Mouse (Mus musculus) ES-E14 (cell line): ENCODE data around the gene Tubb4a. TPM values are rescaled to one million over a fixed set of nuclear protein-coding genes. Genes with fewer than 3 reads are reported as not detected.
A peak's percentile ranks its signal among the peaks of the same experiment; 100 is the strongest.

ENCODE experiments used
- DNase-seq: peaks from one replicate; pipeline ENCODE4 v3.0.0-alpha.2; 2013; ENCODE audit warnings: low read depth, low spot score
- H3K27ac ChIP-seq: 2 replicates; pipeline ENCODE4 v1.5.1; 2012; ENCODE audit warnings: low read depth, mild to moderate bottlenecking, low read length, moderate library complexity, mixed read lengths; ENCODE audit not compliant: poor library complexity, insufficient read depth, severe bottlenecking
- H3K36me3 ChIP-seq: 2 replicates; pipeline ENCODE4 v1.6.1; 2012; ENCODE audit warnings: mild to moderate bottlenecking, low read length, moderate library complexity, mixed read lengths; ENCODE audit not compliant: control insufficient read depth, poor library complexity, insufficient read depth, severe bottlenecking
- H3K4me1 ChIP-seq, 2 experiments: fragments of 150-350 bp in 1 of 2; sonication (generic) in 1 of 2; 2 replicates each; pipeline ENCODE4 v1.6.1; 2012; ENCODE audit warnings: low read length in 2 of 2, mild to moderate bottlenecking in 1 of 2, mixed read lengths in 1 of 2; ENCODE audit not compliant: control insufficient read depth in 2 of 2, insufficient read depth in 2 of 2, poor library complexity in 1 of 2
- H3K4me3 ChIP-seq, 2 experiments: fragments of 150-350 bp in 1 of 2; sonication (generic) in 1 of 2; 2 replicates each; pipeline ENCODE4 v1.5.1; 2012; ENCODE audit warnings: low read length in 2 of 2, low read depth in 1 of 2, mild to moderate bottlenecking in 1 of 2, mixed read lengths in 1 of 2; ENCODE audit not compliant: insufficient read depth in 1 of 2, poor library complexity in 1 of 2, severe bottlenecking in 1 of 2
- H3K9ac ChIP-seq: 2 replicates; pipeline ENCODE4 v1.6.1; 2012; ENCODE audit warnings: low read depth, mild to moderate bottlenecking, low read length, mixed read lengths; ENCODE audit not compliant: poor library complexity, insufficient read depth, severe bottlenecking
- H3K9me3 ChIP-seq: fragments of 150-350 bp; sonication (generic); 2 replicates; pipeline ENCODE4 v1.6.1; 2012; ENCODE audit warnings: low read depth, mild to moderate bottlenecking, low read length; ENCODE audit not compliant: control insufficient read depth, insufficient read depth
- CHD2 ChIP-seq: IDR thresholded peaks from 2 replicates; pipeline ENCODE4 v1.6.1; 2014; ENCODE audit warnings: mild to moderate bottlenecking, low read depth, low read length, inconsistent platforms
- HCFC1 ChIP-seq: IDR thresholded peaks from 2 replicates; pipeline ENCODE4 v1.6.1; 2012; ENCODE audit warnings: low read length, inconsistent platforms, borderline replicate concordance; ENCODE audit not compliant: insufficient read depth
- MAFK ChIP-seq: IDR thresholded peaks from 2 replicates; pipeline ENCODE4 v1.6.1; 2014; ENCODE audit warnings: mild to moderate bottlenecking, low read depth, low read length, inconsistent platforms; ENCODE audit not compliant: insufficient read depth
- ZC3H11A ChIP-seq: IDR thresholded peaks from 2 replicates; pipeline ENCODE4 v1.6.1; 2012; ENCODE audit warnings: low read depth, mild to moderate bottlenecking, inconsistent platforms, low read length, borderline replicate concordance
- ZNF384 ChIP-seq: IDR thresholded peaks from 2 replicates; pipeline ENCODE4 v1.6.1; 2012; ENCODE audit warnings: low read depth, low read length, inconsistent platforms
- in situ Hi-C, 2 experiments: fragments of 600-800 bp; cut with MboI; formaldehyde crosslinking; loops; one replicate each; pipeline ENCODE4 v1.15.1; 2025; ENCODE audit warnings: low sequenced_read_pairs in 2 of 2, inconsistent platforms in 1 of 2; ENCODE audit not compliant: unreplicated experiment in 2 of 2
- total RNA-seq: library from RNA; depleted of rRNA; stranded (reverse); fragments of 300-350 nt; gene quantifications from 2 replicates; pipeline ENCODE4 v1.2.3, GENCODE M21; 2012

Tubb4a gene
- total RNA-seq, 1 experiment, result 0.89 TPM

- no peak for TF ChIP-seq ZC3H11A
- no peak for TF ChIP-seq MAFK
- peak; percentile 98 for TF ChIP-seq ZNF384
- no peaks in the 10 kb centered on the region for H3K36me3 ChIP-seq
- no peak overlapping the region for H3K9ac ChIP-seq
- in situ Hi-C loops, result no loop called here
- peaks cover 0 to 3% of the 10 kb centered on the region in 2 experiments; a peak in 2 of 4 replicates for H3K4me1 ChIP-seq
- H3K4me3 ChIP-seq, result no peak overlapping the region; a peak in 2 of 4 replicates
- no peak overlapping the region for H3K27ac ChIP-seq
- no peaks in the 10 kb centered on the region for H3K9me3 ChIP-seq
- DNase-seq, result peak; percentile 83
These were observed 31.2 kb upstream of the Tubb4a start for GRCm38 (mm10) chr17:57118524-57119349.

- TF ChIP-seq ZNF384 (no peak), MAFK (no peak), CHD2 (no peak), ZC3H11A (no peak), HCFC1 (no peak)
- H3K27ac ChIP-seq, result no peak overlapping the region
- in situ Hi-C loops, result no loop called here
- H3K9ac ChIP-seq, result no peak overlapping the region
- no peak overlapping the region for H3K4me3 ChIP-seq
- DNase-seq, result no peak
- H3K4me1 ChIP-seq, result peaks cover 0 to 3% of the 10 kb centered on the region in 2 experiments; a peak in 2 of 4 replicates
- no peaks in the 10 kb centered on the region for H3K9me3 ChIP-seq
- H3K36me3 ChIP-seq, result no peaks in the 10 kb centered on the region
These were observed 29.2 kb upstream of the Tubb4a start for GRCm38 (mm10) chr17:57116801-57117200.

- no peak overlapping the region for H3K4me3 ChIP-seq
- H3K9me3 ChIP-seq, result no peaks in the 10 kb centered on the region
- H3K4me1 ChIP-seq, result peaks cover 0 to 3% of the 10 kb centered on the region in 2 experiments; a peak in 1 of 4 replicates
- H3K9ac ChIP-seq, result no peak overlapping the region
- no peak overlapping the region for H3K27ac ChIP-seq
- no peak for DNase-seq
- in situ Hi-C loops, result no loop called here
- H3K36me3 ChIP-seq, result no peaks in the 10 kb centered on the region
- TF ChIP-seq CHD2 (no peak), HCFC1 (no peak), ZC3H11A (no peak), ZNF384 (no peak), MAFK (no peak)
These were observed 25.3 kb upstream of the Tubb4a start for GRCm38 (mm10) chr17:57112768-57113474.

- Histone ChIP-seq H3K27ac (no peak overlapping the region), H3K4me1 (peaks cover 0 to 4% of the 10 kb centered on the region in 2 experiments; a peak in 1 of 4 replicates)
- in situ Hi-C loops, result no loop called here
These were observed 22.4 kb upstream of the Tubb4a start for GRCm38 (mm10) chr17:57110005-57110404.

More at GRCm38 (mm10) chr17:57110005-57110404, 22.4 kb upstream of the Tubb4a start:
- H3K9ac ChIP-seq, result no peak overlapping the region
- H3K9me3 ChIP-seq, result no peaks in the 10 kb centered on the region
- peaks cover 3% of the 10 kb centered on the region; the same call in 1 of the 2 replicates for H3K36me3 ChIP-seq
- no peak overlapping the region for H3K4me3 ChIP-seq
- no peak for DNase-seq
- TF ChIP-seq ZNF384 (no peak), ZC3H11A (no peak), CHD2 (no peak), HCFC1 (no peak)
